Mouse (Mus musculus) MEL (cell line): ENCODE measurements around the gene Tubgcp6.

Source experiments
- CTCF ChIP-seq, 3 experiments: IDR thresholded peaks in 2 of 3; conservative IDR thresholded peaks in 1 of 3; 2 replicates each; pipeline ENCODE4 v1.5.1; 2011 to 2012; ENCODE audit warnings: low read length in 3 of 3, low read depth in 2 of 3, mild to moderate bottlenecking in 2 of 3, improper control_type of control experiment in 1 of 3, inconsistent platforms in 1 of 3, mixed read lengths in 1 of 3, moderate library complexity in 1 of 3; ENCODE audit not compliant: control insufficient read depth in 1 of 3, insufficient read depth in 1 of 3, poor library complexity in 1 of 3, severe bottlenecking in 1 of 3
- GABPA ChIP-seq: IDR thresholded peaks from 2 replicates; pipeline ENCODE4 v1.6.1; 2012; ENCODE audit warnings: low read depth, mild to moderate bottlenecking, inconsistent platforms, low read length, improper control_type of control experiment, moderate library complexity
- JUND ChIP-seq: IDR thresholded peaks from 2 replicates; pipeline ENCODE4 v1.6.1; 2011; ENCODE audit warnings: low read depth, mild to moderate bottlenecking, improper control_type of control experiment, low read length
- MAZ ChIP-seq: IDR thresholded peaks from 2 replicates; pipeline ENCODE4 v1.6.1; 2012; ENCODE audit warnings: low read depth, mild to moderate bottlenecking, inconsistent platforms, low read length, improper control_type of control experiment
- MEF2A ChIP-seq: IDR thresholded peaks from 2 replicates; pipeline ENCODE4 v1.6.1; 2014; ENCODE audit warnings: low read depth, mild to moderate bottlenecking, inconsistent platforms, low read length, improper control_type of control experiment; ENCODE audit not compliant: poor library complexity, insufficient replicate concordance, severe bottlenecking; ENCODE audit errors: extremely low read depth
- POLR2A ChIP-seq, 2 experiments: IDR thresholded peaks; 2 replicates each; pipeline ENCODE4 v1.6.1; 2011 to 2012; ENCODE audit warnings: low read length in 2 of 2, mild to moderate bottlenecking in 2 of 2, control low read depth in 1 of 2, improper control_type of control experiment in 1 of 2, low read depth in 1 of 2, moderate library complexity in 1 of 2; ENCODE audit not compliant: control insufficient read depth in 1 of 2, insufficient read depth in 1 of 2, poor library complexity in 1 of 2
- TBP ChIP-seq: IDR thresholded peaks from 2 replicates; pipeline ENCODE4 v1.8.0; 2011; ENCODE audit warnings: low read depth, low read length, improper control_type of control experiment
- UBTF ChIP-seq: IDR thresholded peaks from 2 replicates; pipeline ENCODE4 v1.6.1; 2012; ENCODE audit warnings: low read depth, mild to moderate bottlenecking, inconsistent platforms, low read length, improper control_type of control experiment, moderate library complexity, borderline replicate concordance; ENCODE audit not compliant: insufficient read depth
- USF1 ChIP-seq: IDR thresholded peaks from 2 replicates; pipeline ENCODE4 v1.6.1; 2014; ENCODE audit warnings: low read depth, mild to moderate bottlenecking, inconsistent platforms, low read length, improper control_type of control experiment, moderate library complexity
- ZNF384 ChIP-seq: IDR thresholded peaks from 2 replicates; pipeline ENCODE4 v1.6.1; 2012; ENCODE audit warnings: low read depth, mild to moderate bottlenecking, inconsistent platforms, low read length, improper control_type of control experiment

DNA sequence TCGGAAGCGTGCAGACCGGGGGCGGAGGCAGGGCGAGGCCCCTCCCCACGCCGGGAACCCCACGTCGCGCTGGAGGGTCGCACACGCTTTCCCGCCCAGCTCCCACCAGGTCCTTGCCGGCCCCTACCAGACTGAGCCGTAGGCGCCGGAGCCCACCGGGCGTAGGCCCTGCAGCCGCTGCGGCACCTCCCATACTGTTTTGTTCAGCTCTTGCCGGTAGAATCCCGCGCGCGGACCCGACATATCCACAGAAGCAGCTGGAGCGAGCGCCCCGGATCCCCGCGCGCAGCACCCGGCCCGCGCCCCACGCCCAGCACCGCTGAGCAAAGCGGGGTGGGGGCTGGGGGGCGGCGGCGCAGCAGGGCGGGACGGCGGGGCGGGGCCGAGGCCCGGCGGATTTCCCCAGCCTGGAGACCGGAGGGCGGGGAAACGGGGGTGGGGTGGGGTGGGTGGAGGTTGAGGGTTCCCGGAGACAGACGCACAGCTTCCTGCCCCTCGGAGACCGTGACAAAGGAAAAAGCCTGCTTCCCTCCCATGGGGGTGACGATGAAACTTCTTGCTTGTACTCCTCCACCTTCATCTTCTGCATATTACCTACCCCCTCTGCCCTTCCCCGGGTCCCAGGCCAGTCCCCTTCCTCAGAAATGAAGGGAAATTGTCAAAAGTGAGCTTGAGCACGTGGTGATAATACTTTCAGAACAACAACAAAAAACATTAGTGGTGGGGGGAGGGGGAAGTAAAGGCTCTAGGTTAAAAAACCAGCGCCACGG is 26.5 kb upstream of the Tubgcp6 start, which contains the start of gene Mapk11:
- no peak for TF ChIP-seq POLR2A (IDR thresholded peaks at IDR 0.05; ENCODE audit: control insufficient read depth in 1 of 2, insufficient read depth in 1 of 2, low read depth in 1 of 2, low read length in 2 of 2, poor library complexity in 1 of 2)
- TF ChIP-seq CTCF (IDR thresholded peaks at IDR 0.05 in 2 of 3, conservative IDR thresholded peaks at IDR 0.05 in 1 of 3; ENCODE audit: control insufficient read depth in 1 of 3, insufficient read depth in 1 of 3, low read depth in 2 of 3, low read length in 3 of 3, poor library complexity in 1 of 3, severe bottlenecking in 1 of 3), result no peak
- no peak for TF ChIP-seq ZNF384
- TF ChIP-seq UBTF, result no peak
- no peak for TF ChIP-seq MAZ
- no peak for TF ChIP-seq USF1
- no peak for TF ChIP-seq JUND
- TF ChIP-seq TBP, result no peak
- no peak for TF ChIP-seq MEF2A
- no peak for TF ChIP-seq GABPA
